Mouse (Mus musculus) MEL (cell line): ENCODE results near the gene Ssh3. TPM values are rescaled to one million over a fixed set of nuclear protein-coding genes. Genes with fewer than 3 reads are reported as not detected.

Experiments used
- DNase-seq: peaks from one replicate; pipeline ENCODE4 v3.0.0; 2011; ENCODE audit warnings: low read depth, low spot score
- H3K27ac ChIP-seq: 2 replicates; pipeline ENCODE4 v1.5.1; 2012; ENCODE audit warnings: low read depth, mild to moderate bottlenecking, control low read depth, low read length, moderate library complexity; ENCODE audit not compliant: control insufficient read depth
- H3K27me3 ChIP-seq, 2 experiments: fragments of 150-350 bp in 1 of 2; sonication (generic) in 1 of 2; 2 replicates each; pipeline ENCODE4 v1.6.1; 2012; ENCODE audit warnings: low read length in 2 of 2, mild to moderate bottlenecking in 2 of 2, improper control_type of control experiment in 1 of 2, moderate library complexity in 1 of 2; ENCODE audit not compliant: insufficient read depth in 2 of 2, control insufficient read depth in 1 of 2
- H3K36me3 ChIP-seq, 2 experiments: 2 replicates each; pipeline ENCODE4 v1.6.1; 2012 to 2014; ENCODE audit warnings: low read length in 2 of 2, improper control_type of control experiment in 1 of 2, inconsistent platforms in 1 of 2, mild to moderate bottlenecking in 1 of 2; ENCODE audit not compliant: insufficient read depth in 2 of 2, control insufficient read depth in 1 of 2
- H3K4me1 ChIP-seq, 2 experiments: fragments of 150-350 bp in 1 of 2; sonication (generic) in 1 of 2; 2 replicates each; pipeline ENCODE4 v1.6.1; 2012; ENCODE audit warnings: low read length in 2 of 2, improper control_type of control experiment in 1 of 2, mild to moderate bottlenecking in 1 of 2; ENCODE audit not compliant: insufficient read depth in 2 of 2, control insufficient read depth in 1 of 2
- H3K4me3 ChIP-seq, 2 experiments: fragments of 150-350 bp in 1 of 2; sonication (generic) in 1 of 2; 2 replicates each; pipeline ENCODE4 v1.5.1; 2012; ENCODE audit warnings: low read depth in 2 of 2, low read length in 2 of 2, mild to moderate bottlenecking in 2 of 2, moderate library complexity in 2 of 2, control low read depth in 1 of 2, improper control_type of control experiment in 1 of 2; ENCODE audit not compliant: control insufficient read depth in 1 of 2, insufficient read depth in 1 of 2
- H3K79me2 ChIP-seq: 2 replicates; pipeline ENCODE4 v1.6.1; 2012; ENCODE audit warnings: mild to moderate bottlenecking, low read length, moderate library complexity; ENCODE audit not compliant: control insufficient read depth, poor library complexity, insufficient read depth
- H3K9ac ChIP-seq: 2 replicates; pipeline ENCODE4 v1.6.1; 2012; ENCODE audit warnings: low read depth, mild to moderate bottlenecking, control low read depth, low read length, moderate library complexity; ENCODE audit not compliant: control insufficient read depth, poor library complexity, severe bottlenecking
- H3K9me3 ChIP-seq: fragments of 150-350 bp; sonication (generic); replicated peaks from 2 replicates; pipeline ENCODE4 v1.6.1; 2012; ENCODE audit warnings: mild to moderate bottlenecking, low read length, improper control_type of control experiment, moderate library complexity; ENCODE audit not compliant: insufficient read depth
- BHLHE40 ChIP-seq: IDR thresholded peaks from 2 replicates; pipeline ENCODE4 v1.6.1; 2012; ENCODE audit warnings: low read depth, mild to moderate bottlenecking, inconsistent platforms, low read length, improper control_type of control experiment, borderline replicate concordance
- CHD1 ChIP-seq: IDR thresholded peaks from 2 replicates; pipeline ENCODE4 v1.6.1; 2012; ENCODE audit warnings: low read depth, mild to moderate bottlenecking, inconsistent platforms, low read length, improper control_type of control experiment
- CHD2 ChIP-seq: IDR thresholded peaks from 2 replicates; pipeline ENCODE4 v1.6.1; 2011; ENCODE audit warnings: low read length, improper control_type of control experiment
- CTCF ChIP-seq, 3 experiments: IDR thresholded peaks in 2 of 3; conservative IDR thresholded peaks in 1 of 3; 2 replicates each; pipeline ENCODE4 v1.5.1; 2011 to 2012; ENCODE audit warnings: low read length in 3 of 3, low read depth in 2 of 3, mild to moderate bottlenecking in 2 of 3, improper control_type of control experiment in 1 of 3, inconsistent platforms in 1 of 3, mixed read lengths in 1 of 3, moderate library complexity in 1 of 3; ENCODE audit not compliant: control insufficient read depth in 1 of 3, insufficient read depth in 1 of 3, poor library complexity in 1 of 3, severe bottlenecking in 1 of 3
- E2F4 ChIP-seq: IDR thresholded peaks from 2 replicates; pipeline ENCODE4 v1.6.1; 2011; ENCODE audit warnings: low read depth, low read length, improper control_type of control experiment, borderline replicate concordance
- ELF1 ChIP-seq: IDR thresholded peaks from 2 replicates; pipeline ENCODE4 v1.6.1; 2014; ENCODE audit warnings: low read depth, mild to moderate bottlenecking, inconsistent platforms, low read length, improper control_type of control experiment, moderate library complexity
- GATA1 ChIP-seq: IDR thresholded peaks from 2 replicates; pipeline ENCODE4 v1.6.1; 2011; ENCODE audit warnings: low read depth, low read length, improper control_type of control experiment
- HCFC1 ChIP-seq: IDR thresholded peaks from 2 replicates; pipeline ENCODE4 v1.6.1; 2012; ENCODE audit warnings: low read depth, mild to moderate bottlenecking, inconsistent platforms, low read length, improper control_type of control experiment, moderate library complexity
- JUND ChIP-seq: IDR thresholded peaks from 2 replicates; pipeline ENCODE4 v1.6.1; 2011; ENCODE audit warnings: low read depth, mild to moderate bottlenecking, improper control_type of control experiment, low read length
- MYB ChIP-seq: IDR thresholded peaks from 2 replicates; pipeline ENCODE4 v1.6.1; 2011; ENCODE audit warnings: mild to moderate bottlenecking, low read depth, low read length, improper control_type of control experiment
- MYC ChIP-seq: IDR thresholded peaks from 2 replicates; pipeline ENCODE4 v1.6.1; 2011; ENCODE audit warnings: low read depth, mild to moderate bottlenecking, low read length, improper control_type of control experiment, moderate library complexity
- NELFE ChIP-seq: IDR thresholded peaks from 2 replicates; pipeline ENCODE4 v1.6.1; 2011; ENCODE audit warnings: low read depth, low read length, improper control_type of control experiment
- NRF1 ChIP-seq: IDR thresholded peaks from 2 replicates; pipeline ENCODE4 v1.6.1; 2014; ENCODE audit warnings: low read depth, mild to moderate bottlenecking, inconsistent platforms, low read length, improper control_type of control experiment, moderate library complexity; ENCODE audit not compliant: poor library complexity, insufficient read depth, severe bottlenecking
- POLR2A ChIP-seq, 2 experiments: IDR thresholded peaks; 2 replicates each; pipeline ENCODE4 v1.6.1; 2011 to 2012; ENCODE audit warnings: low read length in 2 of 2, mild to moderate bottlenecking in 2 of 2, control low read depth in 1 of 2, improper control_type of control experiment in 1 of 2, low read depth in 1 of 2, moderate library complexity in 1 of 2; ENCODE audit not compliant: control insufficient read depth in 1 of 2, insufficient read depth in 1 of 2, poor library complexity in 1 of 2
- RAD21 ChIP-seq: IDR thresholded peaks from 2 replicates; pipeline ENCODE4 v1.6.1; 2011; ENCODE audit warnings: mild to moderate bottlenecking, low read depth, low read length, improper control_type of control experiment
- RCOR1 ChIP-seq: IDR thresholded peaks from 2 replicates; pipeline ENCODE4 v1.6.1; 2012; ENCODE audit warnings: low read depth, mild to moderate bottlenecking, inconsistent platforms, low read length, improper control_type of control experiment
- SIN3A ChIP-seq: IDR thresholded peaks from 2 replicates; pipeline ENCODE4 v1.6.1; 2012; ENCODE audit warnings: low read length, improper control_type of control experiment, inconsistent platforms
- SMC3 ChIP-seq: IDR thresholded peaks from 2 replicates; pipeline ENCODE4 v1.6.1; 2011; ENCODE audit warnings: low read depth, low read length, improper control_type of control experiment
- TAL1 ChIP-seq: IDR thresholded peaks from 2 replicates; pipeline ENCODE4 v1.6.1; 2012; ENCODE audit warnings: mild to moderate bottlenecking, inconsistent platforms, low read length, moderate library complexity, mixed read lengths
- UBTF ChIP-seq: IDR thresholded peaks from 2 replicates; pipeline ENCODE4 v1.6.1; 2012; ENCODE audit warnings: low read depth, mild to moderate bottlenecking, inconsistent platforms, low read length, improper control_type of control experiment, moderate library complexity, borderline replicate concordance; ENCODE audit not compliant: insufficient read depth
- USF2 ChIP-seq, 2 experiments: IDR thresholded peaks; 2 replicates each; pipeline ENCODE4 v1.6.1; 2011 to 2012; ENCODE audit warnings: improper control_type of control experiment in 2 of 2, low read length in 2 of 2, borderline replicate concordance in 1 of 2, inconsistent platforms in 1 of 2, low read depth in 1 of 2, mild to moderate bottlenecking in 1 of 2; ENCODE audit not compliant: insufficient read depth in 1 of 2
- ZC3H11A ChIP-seq: IDR thresholded peaks from 2 replicates; pipeline ENCODE4 v1.6.1; 2012; ENCODE audit warnings: low read depth, mild to moderate bottlenecking, inconsistent platforms, low read length, improper control_type of control experiment
- ZKSCAN1 ChIP-seq: IDR thresholded peaks from 2 replicates; pipeline ENCODE4 v1.6.1; 2012; ENCODE audit warnings: low read depth, mild to moderate bottlenecking, inconsistent platforms, low read length, improper control_type of control experiment, moderate library complexity
- ZMIZ1 ChIP-seq: IDR thresholded peaks from 2 replicates; pipeline ENCODE4 v1.6.1; 2012; ENCODE audit warnings: low read depth, mild to moderate bottlenecking, inconsistent platforms, low read length, improper control_type of control experiment, moderate library complexity
- ZNF384 ChIP-seq: IDR thresholded peaks from 2 replicates; pipeline ENCODE4 v1.6.1; 2012; ENCODE audit warnings: low read depth, mild to moderate bottlenecking, inconsistent platforms, low read length, improper control_type of control experiment
- polyA plus RNA-seq, 2 experiments: library from polyadenylated mRNA; stranded (reverse) in 1 of 2; unstranded in 1 of 2; fragments of >175 nt in 1 of 2; fragments of >200 nt in 1 of 2; gene quantifications; 2 replicates each; pipeline versions ENCODE4 v1.2.1 to v1.2.4; 2012; ENCODE audit warnings: low replicate concordance in 2 of 2, low read depth in 1 of 2; ENCODE audit not compliant: insufficient read length in 2 of 2, insufficient read depth in 1 of 2, missing spikeins in 1 of 2
- total RNA-seq: library from RNA; depleted of rRNA; stranded (reverse); fragments of 300-350 nt; gene quantifications from 2 replicates; pipeline ENCODE4 v1.2.3, GENCODE M21; 2012

Ssh3 gene
- total and polyA plus RNA-seq, 3 experiments: 9.2 to 14.1 TPM; not detected in 1

DNA sequence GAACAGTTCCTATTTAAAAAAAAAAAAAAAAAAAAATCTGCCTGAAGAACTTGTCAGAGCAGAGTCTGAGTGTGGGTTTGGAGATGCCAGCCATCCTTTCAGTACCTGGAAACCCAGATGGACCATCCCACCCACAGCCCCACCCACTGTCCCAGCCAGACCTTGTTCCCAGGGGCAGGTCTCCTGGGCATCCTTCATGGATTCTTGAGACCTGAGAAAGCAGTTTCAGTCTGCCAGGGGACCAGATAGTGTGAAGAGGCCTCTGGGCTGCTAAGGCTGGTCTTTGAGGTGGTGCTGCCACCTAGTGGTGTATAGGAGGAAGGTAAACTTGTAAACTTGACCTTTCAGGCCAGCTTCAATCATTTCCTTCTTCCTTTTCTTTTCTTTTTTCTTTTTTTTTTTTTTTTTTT lies 40.8 kb upstream of the Ssh3 start (continued):
- TF ChIP-seq CHD1 (no peak), RCOR1 (no peak), CTCF (IDR thresholded peaks at IDR 0.05 in 2 of 3, conservative IDR thresholded peaks at IDR 0.05 in 1 of 3; ENCODE audit: control insufficient read depth in 1 of 3, insufficient read depth in 1 of 3, low read depth in 2 of 3, low read length in 3 of 3, poor library complexity in 1 of 3, severe bottlenecking in 1 of 3) (peak; percentile 69 to 87 (median 82)), POLR2A (IDR thresholded peaks at IDR 0.05; ENCODE audit: control insufficient read depth in 1 of 2, insufficient read depth in 1 of 2, low read depth in 1 of 2, low read length in 2 of 2, poor library complexity in 1 of 2) (no peak)
- TF ChIP-seq, all 39 proteins: peak for 7

GRCm38 (mm10) chr19:4309302-4309701 lies 40.3 kb upstream of the Ssh3 start:
- Histone ChIP-seq H3K4me1 (peaks cover 0 to 13% of the 10 kb centered on the region in 2 experiments; a peak in 3 of 4 replicates), H3K79me2 (peaks cover 17% of the 10 kb centered on the region), H3K9ac (no peak overlapping the region), H3K27ac (no peak overlapping the region), H3K4me3 (no peak overlapping the region)
- no peak for DNase-seq
- TF ChIP-seq TAL1 (no peak), ZKSCAN1 (no peak), NELFE (no peak), ZNF384 (no peak), MYB (no peak), JUND (no peak), MYC (no peak), UBTF (no peak), BHLHE40 (no peak), CTCF (IDR thresholded peaks at IDR 0.05 in 2 of 3, conservative IDR thresholded peaks at IDR 0.05 in 1 of 3; ENCODE audit: control insufficient read depth in 1 of 3, insufficient read depth in 1 of 3, low read depth in 2 of 3, low read length in 3 of 3, poor library complexity in 1 of 3, severe bottlenecking in 1 of 3) (no peak), ELF1 (no peak), E2F4 (no peak), ZMIZ1 (no peak), HCFC1 (no peak), RCOR1 (no peak), CHD2 (no peak), RAD21 (no peak), NRF1 (no peak)
- TF ChIP-seq, all 39 proteins: peak for 0
- Histone ChIP-seq H3K9me3 (no peaks in the 10 kb centered on the region), H3K27me3 (no peaks in the 10 kb centered on the region), H3K36me3 (no peaks in the 10 kb centered on the region; a peak in 1 of 4 replicates)

- H3K36me3 ChIP-seq: peaks cover 0 to 27% of the 10 kb centered on the region in 2 experiments; a peak in 2 of 4 replicates
- peaks cover 46% of the 10 kb centered on the region for H3K79me2 ChIP-seq
- H3K27me3 ChIP-seq: no peaks in the 10 kb centered on the region
- TF ChIP-seq GATA1 (no peak), HCFC1 (0 out of 2 replicates have a peak, but pooled peaks have one; percentile 12), USF2 (IDR thresholded peaks at IDR 0.05; ENCODE audit: borderline replicate concordance in 1 of 2, insufficient read depth in 1 of 2, low read depth in 1 of 2, low read length in 2 of 2) (no peak), ZC3H11A (peak; percentile 63), SMC3 (peak; percentile 73), SIN3A (peak; percentile 33), RAD21 (peak; percentile 54), CTCF (IDR thresholded peaks at IDR 0.05 in 2 of 3, conservative IDR thresholded peaks at IDR 0.05 in 1 of 3; ENCODE audit: control insufficient read depth in 1 of 3, insufficient read depth in 1 of 3, low read depth in 2 of 3, low read length in 3 of 3, poor library complexity in 1 of 3, severe bottlenecking in 1 of 3) (peak; percentile 51 to 98 (median 77))
- DNase-seq: peak; percentile 73
- peak within 1 kb of the TSS; percentile 90 for H3K27ac ChIP-seq
- H3K9me3 ChIP-seq: no peaks in the 10 kb centered on the region
- peaks cover 12 to 42% of the 10 kb centered on the region in 2 experiments for H3K4me1 ChIP-seq
- H3K4me3 ChIP-seq: peak within 1 kb of the TSS; percentile 75 to 99
- H3K9ac ChIP-seq: peak within 1 kb of the TSS; percentile 93
Observed at GRCm38 (mm10) chr19:4306190-4306577, 37.2 kb upstream of the Ssh3 start, which contains the start of gene Grk2. TSS of gene Grk2 (minus strand) at chr19:4306222.
